Mouse (Mus musculus) B cell, adult 62 days (primary cell): ENCODE results near the gene Gm5771. TPM values are rescaled to one million over a fixed set of nuclear protein-coding genes. Genes with fewer than 3 reads are reported as not detected.

Experiments
- total RNA-seq: library from RNA; stranded (reverse); gene quantifications from 4 replicates; pipeline ENCODE4 v1.2.4, GENCODE M21; 2023

Gene Gm5771
- not detected in 4 replicates for total RNA-seq

GRCm38 (mm10) chr6:41392056-41392455 lies at the start of gene Gm5771:
Gm5771 (plus strand) TSS chr6:41392356.

GRCm38 (mm10) chr6:41353932-41354331 lies 38.2 kb upstream of the Gm5771 start, which contains the start of gene Try10:
Try10 (plus strand) TSS chr6:41354105.

GRCm38 (mm10) chr6:41377578-41377977 lies 14.6 kb upstream of the Gm5771 start, which contains the start of gene Prss3:
Prss3 (minus strand) TSS chr6:41377678.

GRCm38 (mm10) chr6:41446045-41446444 lies 53.9 kb downstream of the Gm5771 start, which contains the start of gene Gm10334:
Gm10334 (minus strand) TSS chr6:41446145.

Other genes starting within 250 kb of the Gm5771 start
- 1.0 TPM in 1 of 4 replicates, not detected in the others for gene Try4, start 90.1 kb upstream of the Gm5771 start, total RNA-seq
- not detected in 4 replicates for gene Try5, start 75.5 kb upstream of the Gm5771 start, total RNA-seq
- gene Try10, start 38.3 kb upstream of the Gm5771 start, total RNA-seq: not detected in 4 replicates
- not detected in 4 replicates for gene Prss3, start 14.7 kb upstream of the Gm5771 start, total RNA-seq
- not detected in 4 replicates for gene Gm10334, start 53.8 kb downstream of the Gm5771 start, total RNA-seq
- gene Prss1, start 66.6 kb downstream of the Gm5771 start, total RNA-seq: not detected in 4 replicates
- not detected in 4 replicates for gene Prss2, start 129.4 kb downstream of the Gm5771 start, total RNA-seq
- gene Ephb6, start 213.1 kb downstream of the Gm5771 start, total RNA-seq: 0.38 to 2.8 TPM (median 1.9 TPM) in 4 replicates
- not detected in 4 replicates for gene Trpv6, start 244.0 kb downstream of the Gm5771 start, total RNA-seq